Mouse (Mus musculus): ENCODE results near the gene Socs2. TPM values are rescaled to one million over a fixed set of nuclear protein-coding genes. Genes with fewer than 3 reads are reported as not detected.

Gene Socs2
- 35.1 and 41.0 TPM in 2 replicates for polyA plus RNA-seq (2015; fragmentation: Nextera tagmentation; extraction: Ambion mirVana)

DNA sequence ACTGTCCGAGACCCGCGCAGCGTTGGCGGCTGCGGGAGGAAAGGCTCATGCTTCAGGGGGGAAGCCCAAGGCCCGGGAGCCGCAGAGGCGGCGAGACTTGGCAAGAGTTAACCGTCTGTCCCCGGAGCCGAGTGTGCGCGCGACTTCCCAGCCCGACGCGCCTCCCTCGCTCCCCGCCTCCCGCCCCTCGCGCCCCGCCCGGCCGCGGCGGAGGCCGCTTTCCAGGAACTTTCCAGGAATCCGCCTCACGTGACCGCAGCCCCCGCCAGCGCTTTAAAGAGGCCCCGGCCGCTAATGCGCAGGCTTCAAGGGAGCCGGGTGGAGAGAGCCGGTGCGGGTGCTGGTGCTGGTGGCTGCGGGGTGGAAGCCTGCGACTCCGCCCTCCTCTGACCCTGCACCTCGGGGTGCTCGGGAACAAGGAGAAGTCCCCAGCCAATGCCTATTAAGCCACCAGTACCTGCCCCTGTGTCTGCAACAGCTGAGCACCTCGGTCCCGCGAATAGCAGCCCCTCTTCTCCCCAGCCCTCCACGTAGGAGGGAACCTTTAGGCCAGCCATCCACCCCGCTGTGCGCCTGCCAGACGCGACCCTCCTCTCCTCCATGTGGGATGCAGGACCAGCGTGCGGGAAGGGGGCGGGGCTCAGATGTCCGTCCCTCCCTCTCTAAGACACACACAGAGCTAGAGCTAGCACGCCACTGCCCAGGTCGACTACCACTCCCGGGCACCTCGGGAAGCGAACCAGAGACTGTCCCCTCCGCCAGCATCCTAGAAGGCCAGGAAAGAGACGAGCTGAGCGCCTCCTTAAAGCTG, at the start of gene Socs2:
Socs2 (minus strand) TSS at position 496 of the 811 bp plus-strand sequence.
- H3K27ac ChIP-seq, result peak within 1 kb of the TSS; percentile 86
- peak; percentile 81 for ATAC-seq (ENCODE audit: insufficient read depth, low FRiP score, low read depth)
- 0 out of 2 replicates have a peak, but pooled peaks cover 3% of the 10 kb centered on the region for H3K27me3 ChIP-seq (replicated peaks)
- peak within 1 kb of the TSS; percentile 78 for H3K4me3 ChIP-seq (replicated peaks)
- peaks cover 23% of the 10 kb centered on the region for H3K4me1 ChIP-seq
- peak within 1 kb of the TSS; percentile 95 for H3K4me2 ChIP-seq
- under 1% methylated on average over 66 of the region's 66 CpGs for WGBS
- H3K9ac ChIP-seq, result peak within 1 kb of the TSS; percentile 65
- no peaks in the 10 kb centered on the region for H3K36me3 ChIP-seq
- no peaks in the 10 kb centered on the region for H3K9me3 ChIP-seq

DNA sequence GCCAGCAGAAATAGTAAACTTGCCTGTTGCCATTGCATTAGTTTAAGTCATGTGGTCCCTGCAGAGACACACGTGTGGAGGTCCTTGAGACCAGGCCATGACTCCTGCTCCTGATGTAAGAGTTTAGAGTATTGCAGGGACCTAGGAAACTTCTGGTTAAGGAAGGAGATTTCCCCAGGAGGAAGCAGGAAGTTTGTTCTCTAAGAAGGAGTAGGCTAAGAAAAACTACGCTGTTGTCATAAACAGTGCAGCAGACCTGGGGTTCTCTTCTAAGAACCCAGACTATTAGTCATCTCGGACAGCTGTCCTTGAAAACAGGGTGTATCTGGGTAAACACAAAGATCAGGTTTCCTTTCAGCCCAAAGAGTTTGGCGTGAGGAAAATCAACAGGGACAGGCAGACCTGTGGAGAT, 48.5 kb upstream of the Socs2 start:
- Histone ChIP-seq H3K27me3 (replicated peaks) (no peaks in the 10 kb centered on the region), H3K36me3 (no peaks in the 10 kb centered on the region), H3K4me2 (no peak overlapping the region), H3K4me1 (no peaks in the 10 kb centered on the region), H3K27ac (no peak overlapping the region), H3K4me3 (replicated peaks) (no peak overlapping the region), H3K9me3 (no peaks in the 10 kb centered on the region), H3K9ac (no peak overlapping the region)
- ATAC-seq (ENCODE audit: insufficient read depth, low FRiP score, low read depth), result no peak
- WGBS, result 19% methylated on average over 4 of the region's 4 CpGs

DNA sequence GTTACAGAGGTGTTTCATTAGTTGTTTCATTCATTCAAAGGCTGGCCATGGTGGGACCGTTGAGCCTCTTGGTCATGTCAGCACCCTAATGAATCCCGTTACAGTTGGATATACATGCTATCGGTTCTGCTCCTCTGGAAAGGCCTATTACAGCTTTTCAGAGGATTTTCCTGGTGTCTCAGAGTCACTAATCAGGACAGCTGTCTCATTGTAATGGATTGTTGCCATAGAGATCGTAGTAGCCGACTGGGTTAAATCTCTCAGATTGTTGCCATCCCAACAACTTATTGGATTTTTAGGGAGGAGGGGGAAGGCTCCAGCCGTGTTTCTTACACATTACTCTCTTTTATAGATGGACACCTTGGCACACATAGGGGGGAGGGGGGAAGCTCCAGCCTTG, 47.5 kb upstream of the Socs2 start:
- WGBS, result 70% methylated on average over 6 of the region's 6 CpGs
- Histone ChIP-seq H3K27me3 (replicated peaks) (no peaks in the 10 kb centered on the region), H3K4me2 (no peak overlapping the region), H3K4me1 (no peaks in the 10 kb centered on the region), H3K27ac (no peak overlapping the region), H3K9me3 (no peaks in the 10 kb centered on the region), H3K9ac (no peak overlapping the region), H3K36me3 (no peaks in the 10 kb centered on the region), H3K4me3 (replicated peaks) (no peak overlapping the region)
- no peak for ATAC-seq (ENCODE audit: insufficient read depth, low FRiP score, low read depth)

DNA sequence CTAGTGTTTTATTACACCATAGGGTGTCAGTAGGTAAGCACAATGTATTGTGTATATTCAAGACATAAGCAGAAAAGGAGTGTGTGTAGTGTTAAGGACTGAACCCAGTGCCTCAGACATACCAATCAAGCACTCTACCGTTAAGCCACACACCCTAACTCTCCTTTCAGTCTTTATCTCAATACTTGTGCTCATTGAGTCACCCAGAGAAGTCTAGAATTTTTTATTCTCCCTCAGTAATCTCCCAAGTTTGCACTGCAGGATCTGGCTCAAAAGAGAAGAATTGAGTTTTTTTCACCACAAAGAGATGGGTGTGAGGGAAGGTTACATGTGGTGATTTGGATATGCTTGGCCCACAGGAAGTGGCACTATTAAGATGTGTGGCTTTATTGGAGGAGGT, 45.3 kb upstream of the Socs2 start:
- Histone ChIP-seq H3K27ac (no peak overlapping the region), H3K4me3 (replicated peaks) (no peak overlapping the region), H3K9ac (no peak overlapping the region), H3K27me3 (replicated peaks) (no peaks in the 10 kb centered on the region), H3K4me1 (no peaks in the 10 kb centered on the region), H3K36me3 (no peaks in the 10 kb centered on the region), H3K4me2 (no peak overlapping the region), H3K9me3 (no peaks in the 10 kb centered on the region)
- no peak for ATAC-seq (ENCODE audit: insufficient read depth, low FRiP score, low read depth)
- WGBS, result 52% methylated on average over 1 of the region's 1 CpGs

DNA sequence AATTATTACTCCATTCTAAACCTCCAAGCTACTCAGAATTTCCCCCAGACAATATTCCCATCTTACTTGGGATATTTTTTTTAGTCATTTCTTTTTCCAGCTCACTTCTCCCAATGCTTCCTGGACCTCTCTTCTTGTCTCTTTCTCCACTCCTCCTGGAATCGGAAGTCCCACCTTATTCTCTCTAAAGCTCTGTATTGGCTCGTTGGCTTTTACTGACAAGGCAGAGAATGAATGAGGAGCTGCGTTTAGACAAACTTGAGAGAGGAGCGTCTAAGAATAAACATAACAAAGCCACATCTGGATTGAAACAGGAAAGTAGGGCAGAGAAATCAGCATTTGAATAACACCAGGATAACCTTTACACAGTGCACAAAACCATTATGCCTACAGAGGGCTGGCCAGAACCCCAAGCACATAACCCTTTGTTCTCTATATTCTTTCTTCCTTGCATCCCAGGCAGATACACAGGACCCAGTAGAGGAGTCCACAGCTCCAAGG, 44.1 kb upstream of the Socs2 start:
- no peak overlapping the region for H3K9ac ChIP-seq
- 47% methylated on average over 4 of the region's 4 CpGs for WGBS
- H3K27ac ChIP-seq, result no peak overlapping the region
- ATAC-seq (ENCODE audit: insufficient read depth, low FRiP score, low read depth), result no peak
- no peaks in the 10 kb centered on the region for H3K4me1 ChIP-seq
- no peaks in the 10 kb centered on the region for H3K9me3 ChIP-seq
- no peak overlapping the region for H3K4me2 ChIP-seq
- H3K4me3 ChIP-seq (replicated peaks), result no peak overlapping the region
- H3K27me3 ChIP-seq (replicated peaks), result no peaks in the 10 kb centered on the region
- no peaks in the 10 kb centered on the region for H3K36me3 ChIP-seq

DNA sequence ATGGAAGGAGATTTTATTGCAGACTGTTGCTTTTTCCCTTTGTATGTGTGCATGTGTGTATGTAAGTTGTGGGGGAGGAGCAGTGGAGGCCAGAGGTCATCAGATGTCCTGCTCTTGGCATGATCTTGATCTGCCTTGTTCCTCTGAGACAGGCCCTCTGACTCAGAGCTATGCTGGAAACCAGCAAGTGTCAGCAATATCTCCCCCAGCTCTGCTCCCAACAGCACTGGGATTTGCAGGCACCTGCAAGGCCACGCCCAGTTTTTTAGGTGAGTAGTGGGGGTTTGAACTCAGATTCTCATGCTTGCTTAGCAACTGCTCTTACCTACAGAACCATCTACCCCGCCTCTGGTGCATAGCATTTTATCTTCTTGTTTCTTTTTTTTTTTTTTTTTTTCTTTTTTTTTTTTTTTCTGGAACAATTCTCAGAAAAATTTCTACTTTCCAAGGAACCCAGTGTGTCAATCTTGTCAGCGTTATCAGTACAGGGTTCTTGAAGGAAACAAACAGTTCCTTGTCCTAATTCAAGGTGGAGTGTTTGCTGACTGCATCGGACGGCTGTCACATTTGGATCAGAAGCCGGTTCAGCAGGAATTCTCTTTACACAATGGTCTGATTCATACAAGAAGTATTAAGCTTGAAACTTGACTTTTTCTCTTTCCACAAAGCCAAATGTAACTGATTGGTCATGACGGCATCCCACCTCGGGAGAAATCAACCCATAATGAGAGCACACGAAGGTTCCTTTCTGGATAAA, 41.2 kb upstream of the Socs2 start:
- Histone ChIP-seq H3K4me2 (no peak overlapping the region), H3K27me3 (replicated peaks) (no peaks in the 10 kb centered on the region), H3K27ac (peak overlapping the region; percentile 40), H3K4me1 (no peaks in the 10 kb centered on the region), H3K9me3 (no peaks in the 10 kb centered on the region), H3K4me3 (replicated peaks) (no peak overlapping the region), H3K36me3 (no peaks in the 10 kb centered on the region), H3K9ac (no peak overlapping the region)
- WGBS, result 63% methylated on average over 9 of the region's 9 CpGs
- peak; percentile 63 for ATAC-seq (ENCODE audit: insufficient read depth, low FRiP score, low read depth)

DNA sequence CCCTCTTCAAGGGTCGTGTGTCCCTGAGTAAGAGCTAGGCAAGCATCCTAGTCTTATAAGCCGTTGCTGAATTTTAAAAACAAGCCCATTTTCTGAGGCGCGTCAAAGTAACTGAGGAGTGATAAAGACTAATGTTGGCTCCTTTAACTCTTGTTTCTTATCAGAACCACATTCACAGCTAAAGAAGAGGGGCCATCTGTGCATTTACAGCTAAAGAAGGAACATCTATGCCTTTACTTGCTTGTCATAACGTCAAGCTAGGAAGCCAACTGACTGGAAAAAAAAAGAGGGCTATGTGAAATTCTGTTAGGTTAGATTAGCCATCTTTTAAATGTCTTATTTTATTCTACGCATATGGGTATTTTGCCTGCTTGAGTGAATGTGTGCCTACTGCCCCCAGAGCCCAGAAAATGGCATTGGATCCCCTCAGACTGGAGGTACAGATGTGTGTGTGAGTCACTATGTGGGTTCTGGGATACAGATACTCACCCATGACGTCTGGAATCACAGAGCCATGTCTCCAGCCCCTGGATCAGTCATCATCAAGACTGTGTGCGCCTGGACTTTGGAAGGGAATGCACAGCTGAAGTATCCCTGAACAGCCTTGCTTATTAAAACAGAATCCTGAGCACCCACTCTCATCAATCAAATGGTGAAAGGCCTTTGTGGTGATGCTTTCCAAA, 40.5 kb upstream of the Socs2 start:
- Histone ChIP-seq H3K4me3 (replicated peaks) (no peak overlapping the region), H3K4me2 (no peak overlapping the region), H3K36me3 (no peaks in the 10 kb centered on the region), H3K27ac (peak overlapping the region; percentile 24; the same call in 1 of the 2 replicates), H3K4me1 (no peaks in the 10 kb centered on the region), H3K27me3 (replicated peaks) (no peaks in the 10 kb centered on the region), H3K9ac (no peak overlapping the region), H3K9me3 (no peaks in the 10 kb centered on the region)
- 77% methylated on average over 8 of the region's 8 CpGs for WGBS
- ATAC-seq (ENCODE audit: insufficient read depth, low FRiP score, low read depth), result no peak

DNA sequence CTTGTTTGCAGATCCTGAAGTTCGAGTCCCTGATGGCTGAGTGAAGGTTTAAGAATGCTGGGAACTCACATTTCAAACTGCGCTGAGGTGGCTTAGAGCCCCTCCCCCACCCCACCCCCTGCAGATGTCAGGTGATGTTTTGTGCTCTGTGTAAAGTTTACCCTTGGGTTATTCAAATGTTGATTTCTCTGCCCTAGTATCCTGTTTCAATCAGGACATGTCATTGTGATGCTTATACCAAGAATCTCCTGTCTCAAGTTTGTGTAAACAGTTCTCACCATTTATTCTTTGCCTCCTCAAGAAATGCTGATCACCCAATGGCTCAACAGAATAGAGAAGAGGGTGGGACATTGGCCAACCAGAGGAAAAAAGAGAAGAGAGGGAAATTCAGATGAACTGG, 39.1 kb upstream of the Socs2 start:
- H3K9ac ChIP-seq, result no peak overlapping the region
- H3K9me3 ChIP-seq, result no peaks in the 10 kb centered on the region
- H3K27me3 ChIP-seq (replicated peaks), result no peaks in the 10 kb centered on the region
- WGBS, result 33% methylated on average over 2 of the region's 2 CpGs
- H3K4me1 ChIP-seq, result no peaks in the 10 kb centered on the region
- no peak for ATAC-seq (ENCODE audit: insufficient read depth, low FRiP score, low read depth)
- no peak overlapping the region for H3K27ac ChIP-seq
- no peak overlapping the region for H3K4me3 ChIP-seq (replicated peaks)
- no peaks in the 10 kb centered on the region for H3K36me3 ChIP-seq
- H3K4me2 ChIP-seq, result no peak overlapping the region

DNA sequence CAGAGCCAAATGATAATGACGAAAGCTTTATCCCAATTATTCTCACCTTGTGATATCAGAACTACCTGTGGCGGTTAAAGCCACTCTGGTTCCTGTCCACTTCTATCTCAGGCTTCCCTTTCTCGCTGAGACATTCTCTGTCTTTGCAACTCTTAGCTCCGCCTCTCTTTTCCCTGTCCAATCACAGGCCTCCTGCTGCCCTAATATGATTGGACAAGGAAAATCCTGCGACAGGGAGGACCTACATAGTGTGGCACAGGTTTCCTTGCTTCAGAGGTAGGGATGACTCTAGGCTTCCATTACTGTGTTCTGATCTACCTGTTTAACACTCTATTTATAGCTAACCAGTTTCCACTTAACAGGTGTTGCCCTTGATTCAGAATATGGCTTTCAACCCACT, 36.3 kb upstream of the Socs2 start:
- ATAC-seq (ENCODE audit: insufficient read depth, low FRiP score, low read depth), result no peak
- 84% methylated on average over 5 of the region's 5 CpGs for WGBS
- Histone ChIP-seq H3K9me3 (no peaks in the 10 kb centered on the region), H3K27me3 (replicated peaks) (no peaks in the 10 kb centered on the region), H3K9ac (no peak overlapping the region), H3K4me2 (no peak overlapping the region), H3K36me3 (no peaks in the 10 kb centered on the region), H3K4me3 (replicated peaks) (no peak overlapping the region), H3K27ac (no peak overlapping the region), H3K4me1 (no peaks in the 10 kb centered on the region)

DNA sequence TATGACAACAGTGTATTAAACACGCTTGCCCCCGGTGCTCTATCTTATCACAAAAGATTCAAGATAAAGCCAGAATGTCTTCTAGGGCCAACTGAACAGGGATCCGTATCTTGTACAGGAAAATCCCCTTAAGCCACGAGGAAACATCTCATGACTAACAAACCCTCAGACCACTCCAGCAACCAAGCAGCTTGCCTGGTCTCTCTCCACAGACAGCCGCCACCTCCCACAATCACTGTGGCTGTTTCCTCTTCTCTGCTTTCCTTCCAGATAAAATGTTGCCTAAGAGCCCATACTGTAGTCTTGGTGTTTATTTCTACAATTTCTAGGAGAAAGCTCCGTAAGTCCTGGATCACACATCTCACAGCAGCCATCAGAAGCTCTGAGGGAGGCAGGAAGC, 32.1 kb upstream of the Socs2 start:
- Histone ChIP-seq H3K4me1 (no peaks in the 10 kb centered on the region), H3K4me2 (no peak overlapping the region), H3K9me3 (no peaks in the 10 kb centered on the region), H3K4me3 (replicated peaks) (no peak overlapping the region), H3K27ac (no peak overlapping the region), H3K9ac (no peak overlapping the region), H3K36me3 (no peaks in the 10 kb centered on the region), H3K27me3 (replicated peaks) (no peaks in the 10 kb centered on the region)
- ATAC-seq (ENCODE audit: insufficient read depth, low FRiP score, low read depth), result no peak
- WGBS, result 47% methylated on average over 6 of the region's 6 CpGs

DNA sequence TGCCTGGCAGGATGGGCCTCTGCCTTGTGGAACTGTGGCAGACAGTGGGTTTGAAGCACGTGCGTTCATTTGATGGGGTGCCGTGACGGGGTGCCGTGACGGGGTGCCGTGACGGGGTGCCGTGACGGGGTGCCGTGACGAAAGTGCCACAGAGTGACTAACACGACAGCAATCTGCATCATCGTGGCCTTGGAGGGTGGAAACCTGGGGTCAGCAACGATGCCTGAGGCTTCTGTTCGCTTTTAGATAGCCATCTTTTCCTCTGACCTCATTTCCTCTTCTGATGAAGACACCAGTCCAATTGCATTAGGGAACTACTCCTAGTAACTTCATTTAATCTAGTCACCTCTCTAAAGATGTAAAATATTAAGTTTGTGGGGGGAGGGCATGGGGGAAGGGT, 31.0 kb upstream of the Socs2 start:
- H3K9me3 ChIP-seq, result no peaks in the 10 kb centered on the region
- H3K27me3 ChIP-seq (replicated peaks), result no peaks in the 10 kb centered on the region
- no peak for ATAC-seq (ENCODE audit: insufficient read depth, low FRiP score, low read depth)
- no peak overlapping the region for H3K9ac ChIP-seq
- H3K4me3 ChIP-seq (replicated peaks), result no peak overlapping the region
- H3K36me3 ChIP-seq, result no peaks in the 10 kb centered on the region
- no peak overlapping the region for H3K27ac ChIP-seq
- no peak overlapping the region for H3K4me2 ChIP-seq
- WGBS, result 92% methylated on average over 16 of the region's 16 CpGs
- H3K4me1 ChIP-seq, result no peaks in the 10 kb centered on the region

Data from stomach, embryonic 15.5 days (tissue).